Mouse (Mus musculus) lung, postnatal 10 days (tissue): ENCODE data around the gene Ube2cbp.

Source experiments
- DNase-seq: peaks from one replicate; pipeline ENCODE4 v3.0.0; 2021

The Ube2cbp gene

DNA sequence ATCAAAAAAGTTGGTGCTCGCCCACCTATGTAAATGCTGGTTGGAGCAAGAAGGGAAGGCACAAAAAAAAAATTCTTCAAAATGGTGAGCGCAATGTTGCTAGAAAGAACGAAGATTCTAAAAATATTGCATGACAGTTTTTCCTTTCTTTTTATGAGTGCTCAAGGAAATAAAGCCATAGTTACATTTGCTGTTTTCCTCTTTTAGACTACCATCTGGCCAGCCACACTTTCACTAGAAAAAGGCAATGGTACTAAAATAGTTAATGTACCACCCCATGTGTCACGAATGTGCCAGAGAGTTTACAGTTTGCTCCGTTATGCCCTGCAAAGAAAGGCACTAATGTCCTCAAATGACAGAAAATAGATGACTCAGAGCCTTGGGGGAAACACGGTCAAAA is 45.4 kb downstream of the Ube2cbp start:
- DNase-seq: no peak

DNA sequence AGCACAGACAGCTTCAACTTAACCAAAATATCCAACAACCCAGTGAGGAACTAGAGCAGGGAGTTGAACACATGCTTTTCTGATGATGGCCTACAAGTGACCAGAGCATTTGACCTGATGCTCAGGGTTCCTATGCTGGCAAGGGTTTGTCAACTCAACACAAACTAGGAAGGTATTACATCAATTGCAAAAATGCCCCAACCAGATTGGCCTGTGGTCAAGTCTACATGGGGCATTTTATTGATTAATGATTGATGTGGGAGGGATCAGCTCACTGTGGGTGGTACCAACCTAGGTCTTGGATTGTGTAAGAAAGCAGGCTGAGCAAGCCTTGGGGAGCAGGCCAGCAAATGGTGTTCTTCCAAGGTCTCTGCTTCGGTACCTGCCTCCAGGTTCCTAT is 46.8 kb downstream of the Ube2cbp start:
- no peak for DNase-seq

DNA sequence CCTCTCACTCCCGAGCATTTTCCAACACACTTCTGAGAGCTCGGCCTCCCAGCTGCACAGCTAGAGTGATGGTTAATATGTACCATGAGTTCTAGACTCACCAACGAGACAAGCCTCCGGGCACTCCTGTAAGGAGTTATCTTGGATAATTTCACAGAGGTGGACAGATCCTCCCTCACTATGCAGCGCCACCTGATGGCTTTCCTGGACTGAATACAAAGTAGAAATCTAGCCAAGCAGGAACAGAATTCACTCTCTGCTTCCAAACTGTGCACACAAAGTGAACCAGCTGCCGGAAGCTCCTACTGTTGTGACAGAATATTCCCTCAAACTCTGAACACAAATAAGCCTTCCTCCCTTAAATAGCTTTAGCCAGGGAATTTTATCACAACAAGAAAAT is 69.0 kb downstream of the Ube2cbp start:
- no peak for DNase-seq

DNA sequence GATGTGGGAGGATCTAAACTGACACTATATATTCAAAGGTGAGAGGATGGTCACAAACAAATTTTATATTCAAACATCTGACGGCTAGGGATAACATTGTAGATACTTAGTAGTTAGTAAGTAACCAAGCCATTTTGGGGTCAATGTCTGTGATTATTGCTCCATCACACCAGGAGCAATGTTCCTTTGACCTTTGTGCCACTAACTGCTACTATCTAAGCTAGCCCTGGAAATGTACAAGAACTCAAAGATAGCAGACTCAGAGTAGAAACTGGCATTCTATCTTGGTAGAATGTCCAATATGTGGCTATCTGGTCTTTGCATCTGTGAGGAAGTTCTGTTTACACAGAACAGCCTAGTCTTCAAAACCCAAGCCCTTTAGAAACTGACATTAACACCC is 69.7 kb downstream of the Ube2cbp start:
- no peak for DNase-seq

DNA sequence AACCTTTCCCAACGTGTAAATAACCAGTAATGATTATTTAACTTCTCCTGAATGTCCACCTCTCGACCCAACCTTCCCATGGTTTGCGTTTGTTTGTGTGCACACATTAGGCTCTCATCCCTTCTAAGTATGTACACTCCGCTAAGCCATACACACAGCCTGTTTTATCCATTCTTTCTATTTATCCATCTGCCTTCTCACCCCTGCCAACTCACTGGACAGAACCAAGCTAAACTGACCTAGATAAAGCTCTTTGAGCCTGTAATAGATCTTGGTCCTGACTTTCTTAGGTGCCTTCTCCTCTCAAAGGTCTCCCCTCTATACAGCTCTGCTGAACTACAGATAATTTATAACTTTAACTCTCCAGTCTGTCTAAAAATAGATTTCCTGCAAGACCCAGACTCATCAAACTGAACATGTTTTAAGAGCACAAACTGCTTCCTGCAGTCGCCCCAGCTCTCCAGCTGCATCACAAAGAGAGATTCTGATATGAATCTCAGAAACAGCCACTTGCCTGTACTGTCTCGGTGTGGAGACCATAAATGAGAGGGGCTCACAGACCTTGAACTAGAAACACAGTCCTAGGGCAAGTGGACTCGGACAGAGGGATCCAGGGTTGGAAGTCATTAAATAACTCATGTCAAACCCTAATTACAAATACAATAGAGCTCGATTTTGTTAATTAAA is 71.0 kb downstream of the Ube2cbp start:
- no peak for DNase-seq

DNA sequence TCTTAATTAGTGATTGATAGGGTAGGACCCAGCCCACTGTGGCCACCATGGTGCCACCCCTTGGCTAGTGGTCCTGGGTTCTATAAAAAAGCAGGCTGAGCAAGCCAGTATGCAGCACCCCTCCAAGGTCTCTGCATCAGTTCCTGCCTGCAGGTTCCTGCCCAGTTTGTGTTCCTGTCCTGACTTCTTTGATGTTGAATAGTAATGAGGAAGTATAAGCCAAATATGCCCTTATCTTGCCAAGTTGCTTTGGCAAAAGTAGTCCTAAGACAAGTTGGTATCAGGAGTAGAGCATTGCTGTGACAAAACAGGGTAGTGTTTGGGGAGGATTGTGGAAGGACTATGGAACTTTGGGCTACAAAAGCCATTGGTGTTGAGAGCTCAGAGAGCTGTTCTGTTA is 73.3 kb downstream of the Ube2cbp start:
- no peak for DNase-seq

DNA sequence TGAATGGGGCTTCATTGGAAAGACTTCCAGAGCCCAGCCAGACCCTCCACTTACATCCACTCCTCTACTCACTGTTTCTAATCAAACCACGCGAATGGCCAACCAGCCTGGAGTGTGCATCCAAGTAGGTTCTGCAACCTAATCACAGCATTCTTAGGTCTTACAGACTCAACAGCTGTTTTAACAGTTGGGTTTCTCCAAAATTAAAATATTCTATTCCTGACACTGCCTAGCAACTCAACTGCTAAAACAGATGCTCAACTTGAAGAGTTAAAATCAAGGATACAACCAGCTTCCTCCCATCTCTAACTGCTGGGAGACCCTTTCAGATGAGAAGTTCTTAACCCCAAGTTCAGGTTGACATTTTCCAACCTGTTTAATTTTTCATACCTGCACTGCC is 74.0 kb downstream of the Ube2cbp start:
- DNase-seq: no peak

DNA sequence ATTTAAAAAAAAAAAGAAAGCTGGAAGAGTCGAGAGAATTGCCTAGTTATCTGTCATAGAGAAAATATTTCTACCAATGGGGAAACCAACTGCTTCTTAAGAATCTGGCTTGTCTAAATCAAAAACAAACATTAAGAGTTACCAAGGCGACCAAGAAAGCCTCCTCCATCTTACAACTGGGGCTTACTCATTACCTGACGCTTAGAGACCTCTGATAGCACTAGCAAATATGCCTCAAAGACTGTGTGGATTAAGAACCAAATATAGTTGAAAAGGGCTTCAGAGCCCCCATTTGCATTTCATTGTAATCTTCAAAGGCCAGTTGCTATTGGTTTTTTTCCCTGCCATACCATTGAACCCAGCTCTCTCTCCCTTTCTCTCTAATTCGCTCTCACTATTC is 76.2 kb downstream of the Ube2cbp start:
- no peak for DNase-seq

DNA sequence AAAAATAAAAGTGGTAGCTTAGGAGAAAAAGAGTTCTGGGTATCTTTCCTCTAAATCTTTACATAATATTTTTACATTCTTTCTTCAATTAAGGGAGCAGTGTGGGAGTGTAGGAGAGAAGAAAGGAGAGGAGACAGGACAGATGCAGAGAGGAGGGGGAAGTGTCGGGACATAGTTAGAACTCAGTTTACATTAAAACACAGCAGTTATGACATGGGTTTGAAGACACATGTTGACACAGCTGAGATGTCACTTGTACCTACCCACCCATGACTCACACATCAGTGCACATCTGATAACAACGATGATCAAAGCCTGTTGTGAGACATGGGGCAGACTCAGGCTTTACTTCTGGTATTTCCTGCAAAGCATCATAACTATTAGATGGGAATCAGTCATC is 87.8 kb downstream of the Ube2cbp start:
- peak; percentile 3 for DNase-seq

DNA sequence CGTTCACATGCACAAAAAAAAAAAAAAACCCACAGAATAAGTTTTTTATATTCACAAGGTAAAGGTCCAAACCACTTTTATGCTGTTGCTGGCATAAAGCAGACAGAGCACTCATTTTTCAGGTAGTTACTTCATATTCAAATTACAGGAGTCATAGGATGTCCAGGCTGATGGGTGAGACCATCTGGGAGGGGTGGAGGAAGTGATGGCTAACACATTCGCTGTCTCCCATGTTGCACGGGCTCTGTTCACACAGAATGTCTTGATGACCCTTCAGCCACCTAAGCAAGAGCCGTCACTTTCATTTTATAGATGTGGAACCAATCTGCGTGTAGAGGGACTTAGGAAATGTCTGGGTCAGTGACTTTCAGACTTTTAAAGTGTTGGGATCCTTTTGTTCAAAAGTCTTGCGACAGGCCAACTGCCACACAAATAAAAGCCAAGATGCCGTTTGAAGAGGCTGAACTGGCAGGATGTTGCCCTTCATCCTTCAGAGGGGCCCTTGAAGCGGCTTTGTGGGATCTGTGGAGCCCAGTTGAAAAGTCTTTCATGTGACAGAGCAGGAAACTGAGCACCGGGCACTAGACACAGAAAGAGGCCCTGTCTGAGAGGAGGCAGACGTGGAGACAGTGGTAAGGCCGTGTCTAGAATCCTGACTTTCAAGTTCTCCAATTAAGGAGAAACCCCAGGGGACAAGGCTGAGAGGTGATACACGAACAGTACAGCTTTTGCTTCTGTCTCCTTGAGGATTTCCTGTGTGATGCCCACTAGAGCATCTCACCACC is 91.8 kb downstream of the Ube2cbp start:
- no peak for DNase-seq

DNA sequence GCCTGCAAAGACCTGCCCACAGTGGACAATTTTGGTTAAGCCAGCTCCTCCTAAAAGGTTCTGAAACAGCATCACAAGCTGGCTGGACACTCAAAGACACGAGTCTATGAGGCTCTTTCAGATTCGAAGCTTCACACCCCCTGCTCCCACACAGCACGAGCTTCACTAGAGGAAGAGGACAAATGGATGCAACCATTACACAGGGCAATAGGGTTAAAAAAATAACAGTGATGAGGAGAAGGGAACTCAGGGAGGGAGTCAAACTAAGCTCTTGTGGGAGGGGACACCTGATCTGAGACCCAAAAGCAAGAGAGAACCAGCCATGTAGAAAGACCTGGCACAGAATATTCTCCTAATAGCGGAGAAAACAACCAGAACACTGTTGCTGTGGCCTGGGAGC is 95.5 kb downstream of the Ube2cbp start:
- DNase-seq: no peak

DNA sequence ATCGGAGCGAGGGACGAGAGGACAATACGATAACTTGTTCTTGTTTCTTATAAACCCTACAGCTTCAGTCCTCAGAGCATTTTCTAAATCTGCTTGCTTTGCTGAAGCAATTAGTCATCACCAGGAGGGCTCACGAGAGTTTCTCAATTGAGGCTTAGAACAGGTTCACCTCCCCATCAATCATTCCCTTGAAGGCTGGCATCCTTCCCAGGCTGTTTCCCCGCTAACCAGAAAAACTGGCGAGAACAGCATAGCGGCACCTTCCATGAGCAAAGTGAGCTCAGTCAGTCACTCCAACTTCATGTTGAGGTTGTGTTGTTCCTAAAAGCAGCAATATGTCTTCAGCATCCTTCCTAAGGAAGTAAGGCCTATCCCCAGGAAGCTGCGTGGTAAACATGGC is 104.2 kb downstream of the Ube2cbp start:
- peak; percentile 10 for DNase-seq

DNA sequence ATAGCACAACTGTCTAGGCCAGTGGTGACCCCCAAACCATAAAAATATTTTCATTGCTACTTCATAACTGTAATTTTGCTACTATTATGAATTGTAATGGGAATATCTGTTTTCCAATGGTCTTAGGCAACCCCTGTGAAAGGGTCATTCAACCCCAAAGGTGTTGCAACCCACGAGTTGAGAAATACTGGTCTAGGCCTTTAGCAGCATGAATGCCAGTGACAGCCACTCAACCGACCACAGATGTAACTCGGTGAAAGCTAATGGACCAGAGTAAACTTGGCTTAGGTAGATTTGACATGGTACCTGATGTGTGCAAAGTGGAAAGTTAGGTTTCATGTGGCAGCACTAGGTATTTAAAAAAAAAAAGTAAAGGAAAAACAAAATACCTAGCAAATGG is 108.9 kb downstream of the Ube2cbp start:
- DNase-seq: no peak

DNA sequence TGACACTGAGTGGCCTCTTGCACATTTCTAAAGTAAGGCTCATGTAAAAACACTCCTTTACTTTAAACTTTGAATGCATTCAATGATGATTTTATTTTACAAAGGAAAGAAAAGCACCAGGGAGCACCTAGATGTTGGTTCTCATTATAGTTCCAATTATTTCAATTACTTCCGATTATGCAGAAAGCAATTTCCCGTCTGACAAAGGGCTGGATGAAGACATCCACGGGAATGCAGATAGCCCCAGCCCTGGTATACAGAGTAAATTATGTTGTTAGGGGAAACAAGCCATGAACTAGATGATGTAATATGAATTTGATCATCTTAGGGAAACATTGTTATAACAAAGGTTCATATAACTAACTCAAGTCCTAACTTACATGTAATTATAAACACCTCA is 113.3 kb downstream of the Ube2cbp start:
- no peak for DNase-seq

DNA sequence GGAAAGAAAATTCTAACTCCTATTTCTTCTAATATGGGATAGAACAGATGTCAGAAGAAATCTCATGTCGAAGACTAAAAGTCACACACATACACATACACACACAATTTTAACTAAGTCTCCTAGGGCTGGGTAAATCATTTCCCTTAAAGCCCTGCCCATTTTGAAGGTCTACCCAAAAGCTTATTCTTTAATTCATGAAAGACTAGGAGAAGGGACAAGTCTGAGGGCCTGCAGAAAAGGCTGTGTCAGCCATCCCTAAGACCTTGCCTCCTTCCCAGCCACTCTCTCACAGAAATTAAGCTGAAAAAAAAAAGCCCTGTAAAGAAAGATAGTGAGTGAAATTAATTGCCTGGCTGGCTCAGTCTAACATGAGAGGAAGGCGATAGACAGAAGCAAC is 128.0 kb downstream of the Ube2cbp start:
- no peak for DNase-seq

DNA sequence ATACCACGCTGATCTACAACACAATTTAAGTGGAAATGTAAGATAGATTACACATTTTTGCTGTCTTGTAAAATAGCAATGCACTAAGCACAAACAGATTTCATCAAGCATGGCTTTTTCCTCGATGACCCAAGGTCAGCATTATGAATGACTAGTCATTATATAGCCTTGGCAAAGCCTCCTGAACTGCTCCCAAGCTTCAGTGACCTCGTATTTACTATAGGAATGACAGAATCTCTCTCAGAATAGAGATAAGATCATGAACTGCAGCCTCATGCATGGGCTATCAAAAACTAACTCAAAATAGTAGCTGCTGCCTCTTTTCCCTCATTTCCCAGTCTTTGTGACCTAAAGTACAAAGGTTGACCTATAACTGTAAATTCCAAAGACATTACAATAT is 128.4 kb downstream of the Ube2cbp start:
- DNase-seq: no peak

DNA sequence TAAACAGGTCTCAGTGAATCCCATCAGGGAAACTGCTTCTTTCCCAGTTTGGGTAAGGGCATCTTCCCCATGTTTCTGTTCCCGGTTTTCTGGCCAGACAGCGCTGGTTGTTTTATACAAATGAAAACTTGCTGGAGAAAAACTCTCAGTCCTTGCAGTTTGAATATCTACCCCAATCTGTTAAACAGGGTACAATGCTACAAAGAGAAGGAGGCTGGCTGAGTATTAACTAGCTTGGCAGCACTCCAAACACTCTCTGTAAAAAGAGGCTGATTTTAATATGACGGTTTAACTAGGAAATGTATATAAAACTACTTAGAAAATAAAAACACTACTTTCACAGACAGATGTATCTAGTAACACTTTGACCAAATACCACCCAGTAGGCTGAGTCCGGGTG is 129.2 kb downstream of the Ube2cbp start:
- DNase-seq: no peak

DNA sequence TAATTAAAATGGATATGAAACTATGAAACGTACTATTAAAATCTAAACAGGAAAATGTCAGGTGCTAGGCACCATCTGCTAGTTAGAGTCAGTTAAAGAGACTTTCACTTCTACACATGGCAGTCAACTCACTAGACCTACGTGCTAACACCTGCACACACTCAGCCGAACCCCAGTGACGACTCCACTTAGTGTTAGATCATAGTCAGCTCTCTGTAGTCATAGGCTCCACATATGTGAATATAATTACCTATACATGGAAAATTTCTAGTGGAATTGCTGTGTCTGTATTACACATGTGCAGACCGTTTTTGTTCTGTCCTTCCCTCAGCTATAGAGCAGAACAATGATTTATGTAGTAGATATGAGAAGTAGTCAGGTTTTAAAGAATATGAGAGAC is 130.4 kb downstream of the Ube2cbp start:
- DNase-seq: no peak

DNA sequence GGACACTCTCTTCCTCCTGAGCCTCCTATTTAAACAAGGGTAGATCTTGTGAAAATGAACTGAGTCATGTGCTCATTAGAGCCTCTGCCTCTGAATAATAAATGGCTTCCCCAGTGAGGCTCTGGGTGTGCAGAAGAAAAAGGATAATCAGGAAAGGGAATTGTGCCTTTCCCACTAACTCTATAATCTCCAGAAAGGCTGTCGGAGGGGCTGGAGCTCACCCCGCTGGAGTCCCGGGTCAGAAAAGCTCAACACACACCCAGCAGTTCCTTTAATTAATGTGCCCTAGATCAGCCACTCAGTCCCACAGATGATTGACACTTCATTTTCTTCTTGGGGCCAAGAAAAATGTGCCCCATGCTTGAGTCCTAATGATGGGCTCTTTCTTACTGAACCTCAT is 134.2 kb downstream of the Ube2cbp start:
- no peak for DNase-seq

DNA sequence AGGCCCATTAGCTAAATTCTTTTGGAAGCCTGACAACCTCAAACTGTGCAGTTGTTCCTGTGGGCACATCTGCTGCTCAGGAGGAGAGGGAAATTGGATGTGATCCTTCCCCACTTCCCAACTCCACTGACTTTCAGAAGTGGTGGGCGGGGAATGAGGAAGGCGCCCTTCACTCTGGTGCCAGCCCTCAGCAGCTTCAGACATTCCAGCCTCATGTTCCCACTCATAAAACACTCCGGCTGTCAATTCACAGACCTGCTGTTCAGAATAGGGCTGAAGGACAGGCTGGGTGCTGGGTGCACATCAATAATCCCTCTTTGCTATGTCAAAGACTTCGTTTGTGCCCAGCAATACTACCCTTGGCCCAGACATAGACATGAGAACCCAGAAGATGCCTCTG is 136.5 kb downstream of the Ube2cbp start:
- no peak for DNase-seq

DNA sequence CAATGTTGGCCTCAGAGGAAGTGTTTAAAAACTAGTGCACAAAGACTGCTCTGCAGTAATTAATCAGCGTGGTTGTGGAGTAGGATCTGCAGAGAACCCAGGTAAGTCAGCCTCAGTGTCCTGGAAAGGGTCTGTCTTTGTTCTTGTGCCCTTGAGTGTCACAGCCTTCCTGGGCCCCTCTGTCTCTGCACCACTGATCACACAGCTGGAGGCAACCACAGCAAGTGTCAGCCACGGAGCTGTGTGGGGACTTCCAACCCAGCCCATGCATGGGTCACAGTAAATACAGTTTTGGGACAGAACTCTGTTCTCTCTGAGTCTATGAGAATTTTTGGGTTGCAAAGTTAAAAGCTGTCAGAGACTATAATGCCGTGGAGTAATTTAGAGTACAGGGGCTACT is 137.4 kb downstream of the Ube2cbp start:
- DNase-seq: no peak

DNA sequence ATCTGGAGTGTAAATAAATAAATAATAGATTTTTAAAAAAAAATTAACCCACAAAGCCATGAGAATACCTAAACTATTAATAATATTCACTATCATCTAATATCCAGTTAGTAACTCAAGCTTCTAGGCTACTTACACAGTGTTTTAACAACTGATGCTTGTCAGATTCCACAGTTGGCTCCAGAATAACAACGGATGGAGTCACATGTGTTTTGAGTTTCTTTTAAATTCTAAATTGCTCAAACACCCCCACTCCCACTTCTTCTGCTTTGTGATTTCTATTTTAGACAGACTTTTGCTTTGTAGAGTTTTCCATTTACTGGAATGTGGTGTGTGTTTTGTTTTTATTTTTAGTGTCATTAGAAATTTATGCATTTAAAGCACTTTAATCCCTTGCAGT is 140.0 kb downstream of the Ube2cbp start:
- no peak for DNase-seq

DNA sequence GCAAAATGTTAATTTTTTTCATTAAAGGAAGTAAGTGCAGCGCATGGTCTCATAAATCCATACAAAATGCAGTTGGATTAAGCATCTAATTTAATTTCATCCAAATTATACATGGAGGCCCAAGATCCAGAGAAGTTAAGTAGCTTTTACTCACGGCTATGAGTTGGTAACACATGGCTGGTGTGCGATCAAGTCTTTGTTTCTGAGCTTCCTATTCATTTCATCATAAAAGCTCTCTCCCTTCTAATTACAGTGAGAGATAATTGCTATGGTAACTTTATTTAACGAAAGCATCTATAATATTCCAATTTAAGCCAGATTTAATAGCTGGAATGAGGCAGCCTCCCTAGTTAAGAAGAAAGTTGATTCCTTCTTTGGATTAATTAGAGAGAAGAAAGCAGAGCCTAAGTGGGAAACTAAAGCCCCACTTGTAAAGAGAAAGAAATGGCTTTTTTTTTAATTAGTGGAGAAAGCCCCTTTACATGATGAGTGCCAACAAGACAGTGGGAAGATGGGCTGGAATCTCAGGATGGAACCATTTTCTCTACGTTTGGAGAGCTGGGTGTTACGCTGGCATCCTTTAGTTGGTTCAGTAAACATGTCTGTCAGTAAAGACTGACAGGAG is 145.1 kb downstream of the Ube2cbp start:
- no peak for DNase-seq

DNA sequence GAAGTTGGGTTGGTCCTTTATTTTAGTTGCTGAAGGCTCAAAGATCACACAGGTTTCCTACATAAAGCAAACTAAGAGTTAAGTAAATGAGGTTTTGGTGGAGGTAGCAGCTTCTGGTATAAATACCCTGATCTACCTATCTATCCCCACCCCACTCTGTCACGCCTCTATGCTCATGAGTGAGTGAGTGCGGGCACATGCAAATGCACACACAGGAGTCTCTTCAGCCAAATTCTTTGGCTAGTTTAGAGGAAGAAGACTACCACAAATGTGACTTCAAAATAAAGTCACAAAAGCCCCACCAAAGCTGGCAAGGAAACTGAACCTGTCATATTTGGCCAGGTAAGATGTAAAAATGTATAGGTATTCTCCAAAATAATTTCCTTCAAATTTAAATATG is 149.1 kb downstream of the Ube2cbp start:
- DNase-seq: no peak
